Mouse (Mus musculus) kidney, postnatal 0 days (tissue): ENCODE results near the gene 4931409K22Rik. TPM values are rescaled to one million over a fixed set of nuclear protein-coding genes. Genes with fewer than 3 reads are reported as not detected.

ENCODE experiments used
- ATAC-seq: fragments of 200-750 bp; cut with Nextera tagmentation; replicated peaks from 2 replicates; pipeline ENCODE4 v1.8.0; 2017; ENCODE audit warnings: low read depth, moderate number of reproducible peaks, moderate TSS enrichment, moderate library complexity; ENCODE audit not compliant: low FRiP score
- DNase-seq: peaks from one replicate; pipeline ENCODE4 v3.0.0-alpha.2; 2016; ENCODE audit warnings: low spot score
- H3K27ac ChIP-seq: fragments of 300-500 bp; sonication (generic); 2 replicates; pipeline ENCODE4 v1.5.1; 2014; ENCODE audit warnings: mild to moderate bottlenecking
- H3K27me3 ChIP-seq: fragments of 300-500 bp; sonication (generic); 2 replicates; pipeline ENCODE4 v1.6.1; 2014; ENCODE audit warnings: low read length, mixed read lengths; ENCODE audit not compliant: insufficient read depth
- H3K36me3 ChIP-seq: fragments of 300-500 bp; sonication (generic); 2 replicates; pipeline ENCODE4 v1.6.1; 2014; ENCODE audit warnings: low read length, mixed read lengths; ENCODE audit not compliant: insufficient read depth
- H3K4me1 ChIP-seq: fragments of 300-500 bp; sonication (generic); replicated peaks from 2 replicates; pipeline ENCODE4 v1.6.1; 2014; ENCODE audit warnings: antibody characterized with exemption, low read length, mixed read lengths; ENCODE audit not compliant: insufficient read depth
- H3K4me2 ChIP-seq: fragments of 300-500 bp; sonication (generic); 2 replicates; pipeline ENCODE4 v1.6.1; 2014; ENCODE audit warnings: mild to moderate bottlenecking, low read length, moderate library complexity, mixed read lengths
- H3K4me3 ChIP-seq: fragments of 300-500 bp; sonication (generic); replicated peaks from 2 replicates; pipeline ENCODE4 v1.5.1; 2014; ENCODE audit warnings: low read depth, low read length
- H3K9ac ChIP-seq: fragments of 300-500 bp; sonication (generic); 2 replicates; pipeline ENCODE4 v1.6.1; 2014; ENCODE audit warnings: low read depth, low read length
- H3K9me3 ChIP-seq: fragments of 300-500 bp; sonication (generic); replicated peaks from 2 replicates; pipeline ENCODE4 v1.6.1; 2016; ENCODE audit warnings: low read length, inconsistent platforms, mixed read lengths
- CTCF ChIP-seq: IDR thresholded peaks from 2 replicates; pipeline ENCODE4 v1.5.1; 2016; ENCODE audit warnings: antibody characterized with exemption, low read depth, mild to moderate bottlenecking, moderate library complexity
- WGBS: fragments of 180-500 bp; shearing (Covaris S2); extraction: QIAGEN DNeasy Blood & Tissue Kit; methylation state at CpG from one replicate; pipeline ENCODE4 v1.1.7; 2014; 5-methylcytosine and 5-hydroxymethylcytosine counted together
- polyA plus RNA-seq: library from polyadenylated mRNA; unstranded; fragments of >200 nt; fragmentation: Nextera tagmentation; extraction: Ambion mirVana; gene quantifications from 2 replicates; pipeline ENCODE4 v1.2.1, GENCODE M21; 2015

The 4931409K22Rik gene
- polyA plus RNA-seq, 1 experiment from 2014 or later: 0.12 TPM

- no peak for TF ChIP-seq CTCF
- Histone ChIP-seq H3K9ac (peak overlapping the region; percentile 36), H3K27ac (no peak overlapping the region), H3K4me3 (no peak overlapping the region), H3K4me1 (peaks cover 6% of the 10 kb centered on the region; the same call in 1 of the 2 replicates), H3K36me3 (no peaks in the 10 kb centered on the region), H3K27me3 (0 out of 2 replicates have a peak, but pooled peaks cover under 1% of the 10 kb centered on the region), H3K9me3 (no peaks in the 10 kb centered on the region), H3K4me2 (peak overlapping the region; percentile 46)
- WGBS: 8% methylated on average over 26 of the region's 26 CpGs
- DNase-seq: peak; percentile 54
- peak; percentile 51 for ATAC-seq
These were observed 5.9 kb downstream of the 4931409K22Rik start for GRCm38 (mm10) chr5:24550598-24551316.

- no peak overlapping the region for H3K9ac ChIP-seq
- no peaks in the 10 kb centered on the region for H3K36me3 ChIP-seq
- ATAC-seq: no peak
- H3K4me3 ChIP-seq: no peak overlapping the region
- no peak overlapping the region for H3K4me2 ChIP-seq
- H3K4me1 ChIP-seq: peaks cover 21% of the 10 kb centered on the region; the same call in 1 of the 2 replicates
- no peak overlapping the region for H3K27ac ChIP-seq
- 83% methylated on average over 7 of the region's 7 CpGs for WGBS
- no peak for DNase-seq
- TF ChIP-seq CTCF: no peak
- no peaks in the 10 kb centered on the region for H3K9me3 ChIP-seq
- H3K27me3 ChIP-seq: 0 out of 2 replicates have a peak, but pooled peaks cover 3% of the 10 kb centered on the region
These were observed 14.0 kb downstream of the 4931409K22Rik start for GRCm38 (mm10) chr5:24542643-24543042.

- no peaks in the 10 kb centered on the region for H3K9me3 ChIP-seq
- DNase-seq: no peak
- peaks cover 21% of the 10 kb centered on the region; the same call in 1 of the 2 replicates for H3K4me1 ChIP-seq
- peak overlapping the region; percentile 7; the same call in 1 of the 2 replicates for H3K4me3 ChIP-seq
- peak overlapping the region; percentile 10; the same call in 1 of the 2 replicates for H3K9ac ChIP-seq
- peak overlapping the region; percentile 55 for H3K4me2 ChIP-seq
- 0 out of 2 replicates have a peak, but pooled peaks cover 3% of the 10 kb centered on the region for H3K27me3 ChIP-seq
- no peaks in the 10 kb centered on the region for H3K36me3 ChIP-seq
- no peak for TF ChIP-seq CTCF
- WGBS: 13% methylated on average over 6 of the region's 6 CpGs
- H3K27ac ChIP-seq: no peak overlapping the region
- no peak for ATAC-seq
These were observed 15.5 kb downstream of the 4931409K22Rik start for GRCm38 (mm10) chr5:24541144-24541569.

DNA sequence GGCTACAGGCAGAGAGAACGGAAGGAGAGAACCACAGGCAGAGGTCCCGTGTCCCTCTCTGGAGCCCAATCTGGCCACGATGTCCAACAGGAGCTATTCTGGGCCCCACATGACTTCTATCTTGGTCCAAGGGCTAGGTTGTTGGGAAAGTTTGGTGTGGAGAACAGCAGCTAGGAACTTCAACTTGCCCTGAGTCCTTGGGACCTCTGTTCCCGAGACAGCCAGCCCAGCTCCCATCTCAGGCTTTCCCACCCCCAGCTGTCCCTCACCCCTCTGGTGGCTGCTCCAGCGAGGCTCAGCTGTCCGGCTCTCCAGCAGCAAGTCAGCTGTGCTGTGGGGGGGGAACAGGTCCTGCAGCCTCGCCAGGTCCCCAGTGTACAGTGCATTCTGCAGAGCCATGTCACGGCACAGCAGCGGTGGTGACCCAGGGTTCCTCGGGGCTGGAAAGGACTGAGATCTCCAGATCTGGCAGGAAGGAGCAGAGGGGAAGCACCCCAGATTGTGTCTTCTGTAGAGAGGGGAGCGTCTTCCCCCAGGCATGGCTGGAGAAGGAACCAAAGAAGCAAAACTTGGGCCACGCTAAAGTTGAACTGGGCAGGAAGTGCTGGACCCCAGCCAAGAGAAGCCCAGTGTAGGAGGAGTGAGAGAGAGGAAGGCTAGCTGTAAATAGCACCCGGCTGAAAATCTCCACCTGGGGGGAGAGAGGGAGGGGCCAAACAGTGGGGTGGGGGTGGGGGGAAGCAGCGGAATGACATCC, 16.0 kb downstream of the 4931409K22Rik start, which contains the start of gene Asb10:
Gene Asb10, minus strand, starts transcription at position 592 of the 757 bp plus-strand sequence.
- peak; percentile 17; the same call in 1 of the 2 replicates for TF ChIP-seq CTCF
- Histone ChIP-seq H3K4me2 (peak within 1 kb of the TSS; percentile 55), H3K36me3 (no peaks in the 10 kb centered on the region), H3K9ac (peak within 1 kb of the TSS; percentile 10; the same call in 1 of the 2 replicates), H3K9me3 (no peaks in the 10 kb centered on the region), H3K4me3 (peak within 1 kb of the TSS; percentile 7; the same call in 1 of the 2 replicates), H3K4me1 (peaks cover 21% of the 10 kb centered on the region; the same call in 1 of the 2 replicates), H3K27ac (no peak within 1 kb of the TSS), H3K27me3 (0 out of 2 replicates have a peak, but pooled peaks cover under 1% of the 10 kb centered on the region)
- ATAC-seq (peak; percentile 73), DNase-seq (peak; percentile 73)
- WGBS: 17% methylated on average over 14 of the region's 14 CpGs

GRCm38 (mm10) chr5:24539571-24540296, 16.9 kb downstream of the 4931409K22Rik start:
- Histone ChIP-seq H3K9me3 (no peaks in the 10 kb centered on the region), H3K36me3 (no peaks in the 10 kb centered on the region), H3K9ac (no peak overlapping the region), H3K4me1 (peaks cover 21% of the 10 kb centered on the region; the same call in 1 of the 2 replicates), H3K27me3 (no peaks in the 10 kb centered on the region), H3K4me3 (no peak overlapping the region), H3K4me2 (no peak overlapping the region), H3K27ac (no peak overlapping the region)
- 71% methylated on average over 22 of the region's 22 CpGs for WGBS
- DNase-seq: no peak
- no peak for TF ChIP-seq CTCF
- ATAC-seq: no peak
